Mouse (Mus musculus): ENCODE measurements around the gene Mef2a. TPM values are rescaled to one million over a fixed set of nuclear protein-coding genes. Genes with fewer than 3 reads are reported as not detected.

Gene Mef2a
- 59.1 and 69.7 TPM in 2 replicates for polyA plus RNA-seq (2012; rRNA removed)

GRCm38 (mm10) chr7:67372729-67373583 lies at the start of gene Mef2a:
Gene Mef2a, minus strand, starts transcription at chr7:67372858.
- under 1% methylated on average over 88 of the region's 89 CpGs for WGBS
- no peak for TF ChIP-seq CTCF (IDR thresholded peaks at IDR 0.05; ENCODE audit: borderline replicate concordance, insufficient read depth, low read depth, low read length)
- peak; percentile 64 for TF ChIP-seq POLR2A (IDR thresholded peaks at IDR 0.05; ENCODE audit: borderline replicate concordance, insufficient read depth, low read length)
- DNase-seq: peak; percentile 96 to 99
- Histone ChIP-seq H3K27ac (ENCODE audit: insufficient read depth, low read length) (peak within 1 kb of the TSS; percentile 100), H3K27me3 (ENCODE audit: control insufficient read depth, insufficient read depth, low read length) (no peaks in the 10 kb centered on the region), H3K4me1 (ENCODE audit: control insufficient read depth, insufficient read depth, low read length) (peaks cover 2% of the 10 kb centered on the region; the same call in 1 of the 2 replicates), H3K4me3 (replicated peaks; ENCODE audit: insufficient read depth, low read depth, low read length) (peak within 1 kb of the TSS; percentile 89)

DNA sequence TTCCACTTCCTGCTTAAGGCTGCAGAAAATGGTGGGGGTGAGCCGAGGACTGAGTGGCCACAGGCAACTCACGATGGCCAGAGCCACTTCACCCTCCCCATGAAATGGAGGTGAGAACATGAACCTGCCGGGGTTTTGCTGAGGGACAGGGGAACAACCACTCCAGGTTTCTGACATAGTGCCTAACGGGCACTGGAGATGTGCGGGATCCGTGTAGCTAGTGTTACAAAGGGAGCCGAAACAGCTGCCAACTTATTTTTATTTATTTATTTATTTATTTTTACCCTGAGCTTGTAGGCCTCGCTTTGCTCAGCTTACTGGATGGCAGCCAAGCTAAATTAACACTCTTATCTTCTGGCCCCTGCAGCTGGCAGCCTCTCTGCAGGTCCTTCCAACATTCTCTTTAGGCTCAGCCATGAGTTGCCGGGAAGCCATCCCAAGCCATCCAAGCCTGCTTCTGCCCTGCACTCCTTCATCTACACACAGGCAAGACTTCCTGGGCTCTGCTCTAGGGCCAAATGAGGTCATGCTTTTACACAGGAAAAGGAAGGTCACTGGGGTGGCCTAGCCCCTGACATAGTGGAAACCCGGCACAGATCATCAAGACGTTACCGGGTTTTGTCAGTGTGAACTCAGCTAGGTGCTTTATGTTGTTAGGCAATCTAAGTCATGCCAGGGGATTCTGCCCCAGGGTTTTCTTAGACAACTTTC lies 49.0 kb upstream of the Mef2a start:
- H3K27ac ChIP-seq (ENCODE audit: insufficient read depth, low read length): no peak overlapping the region
- H3K4me3 ChIP-seq (replicated peaks; ENCODE audit: insufficient read depth, low read depth, low read length): no peak overlapping the region
- 48% methylated on average over 12 of the region's 12 CpGs for WGBS
- DNase-seq: no peak
- H3K27me3 ChIP-seq (ENCODE audit: control insufficient read depth, insufficient read depth, low read length): no peaks in the 10 kb centered on the region
- H3K4me1 ChIP-seq (ENCODE audit: control insufficient read depth, insufficient read depth, low read length): peaks cover 10% of the 10 kb centered on the region
- no peak for TF ChIP-seq CTCF (IDR thresholded peaks at IDR 0.05; ENCODE audit: borderline replicate concordance, insufficient read depth, low read depth, low read length)
- no peak for TF ChIP-seq POLR2A (IDR thresholded peaks at IDR 0.05; ENCODE audit: borderline replicate concordance, insufficient read depth, low read length)

GRCm38 (mm10) chr7:67421088-67421475 lies 48.4 kb upstream of the Mef2a start:
- H3K4me3 ChIP-seq (replicated peaks; ENCODE audit: insufficient read depth, low read depth, low read length): no peak overlapping the region
- peaks cover 10% of the 10 kb centered on the region for H3K4me1 ChIP-seq (ENCODE audit: control insufficient read depth, insufficient read depth, low read length)
- no peaks in the 10 kb centered on the region for H3K27me3 ChIP-seq (ENCODE audit: control insufficient read depth, insufficient read depth, low read length)
- WGBS: 32% methylated on average over 3 of the region's 3 CpGs
- no peak overlapping the region for H3K27ac ChIP-seq (ENCODE audit: insufficient read depth, low read length)
- no peak for DNase-seq
- TF ChIP-seq CTCF (IDR thresholded peaks at IDR 0.05; ENCODE audit: borderline replicate concordance, insufficient read depth, low read depth, low read length): no peak
- no peak for TF ChIP-seq POLR2A (IDR thresholded peaks at IDR 0.05; ENCODE audit: borderline replicate concordance, insufficient read depth, low read length)

DNA sequence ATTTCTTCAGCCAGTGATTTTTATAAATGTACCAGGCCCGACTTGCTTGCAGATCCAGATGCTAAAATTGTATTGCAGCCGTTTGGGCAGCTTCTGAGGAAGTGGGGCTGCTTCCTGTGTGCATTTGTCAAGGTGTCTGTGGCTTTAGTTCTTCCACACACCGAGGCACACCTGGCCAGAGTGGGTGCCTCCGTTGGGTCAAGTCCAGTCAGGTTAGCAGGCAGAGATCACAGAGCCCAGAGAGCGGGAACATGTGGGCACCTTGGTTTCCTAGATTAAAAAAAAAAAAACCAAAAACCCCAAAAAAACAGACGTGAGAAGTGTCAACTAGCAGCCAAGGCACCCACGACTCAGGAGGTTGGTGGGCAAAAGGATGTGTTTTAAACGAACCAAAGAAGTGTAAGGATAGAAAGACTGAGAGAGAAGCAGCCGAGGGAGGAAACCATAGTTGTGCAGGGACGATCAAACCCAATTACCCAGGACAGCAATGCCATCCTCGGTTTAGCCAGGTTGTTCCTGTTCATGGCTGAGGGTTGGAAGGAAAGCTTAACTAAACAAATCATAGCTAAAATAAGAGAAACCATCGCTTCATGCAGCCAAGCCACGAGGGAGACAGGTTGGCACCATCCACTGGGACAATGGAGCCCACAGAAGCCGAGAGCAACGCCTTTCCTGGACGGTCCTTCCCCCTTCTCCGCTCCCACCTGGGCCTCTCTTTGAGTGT lies 47.1 kb upstream of the Mef2a start:
- DNase-seq: no peak
- H3K4me3 ChIP-seq (replicated peaks; ENCODE audit: insufficient read depth, low read depth, low read length): no peak overlapping the region
- peaks cover 10% of the 10 kb centered on the region for H3K4me1 ChIP-seq (ENCODE audit: control insufficient read depth, insufficient read depth, low read length)
- no peak overlapping the region for H3K27ac ChIP-seq (ENCODE audit: insufficient read depth, low read length)
- no peaks in the 10 kb centered on the region for H3K27me3 ChIP-seq (ENCODE audit: control insufficient read depth, insufficient read depth, low read length)
- no peak for TF ChIP-seq POLR2A (IDR thresholded peaks at IDR 0.05; ENCODE audit: borderline replicate concordance, insufficient read depth, low read length)
- TF ChIP-seq CTCF (IDR thresholded peaks at IDR 0.05; ENCODE audit: borderline replicate concordance, insufficient read depth, low read depth, low read length): no peak
- 92% methylated on average over 17 of the region's 17 CpGs for WGBS

DNA sequence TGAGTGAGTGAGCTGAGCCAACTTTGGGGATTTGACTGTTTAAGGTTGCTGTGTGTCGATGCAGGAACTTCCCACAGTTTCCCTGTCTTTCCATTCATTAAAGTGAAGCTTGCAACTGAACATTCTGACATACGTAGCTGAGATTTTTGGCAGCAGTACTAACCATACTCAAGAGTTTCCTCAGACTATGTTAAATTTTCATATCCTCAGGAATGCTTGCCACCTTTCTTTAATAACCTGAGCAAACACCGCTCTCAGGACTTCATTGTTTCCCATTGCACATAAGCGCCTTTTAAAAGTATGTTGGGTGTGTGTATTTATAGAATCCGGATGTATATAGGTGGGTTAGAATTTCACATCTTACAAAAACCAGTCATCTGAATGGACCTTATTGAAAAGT lies 45.5 kb upstream of the Mef2a start:
- H3K27me3 ChIP-seq (ENCODE audit: control insufficient read depth, insufficient read depth, low read length): no peaks in the 10 kb centered on the region
- WGBS: 97% methylated on average over 5 of the region's 5 CpGs
- no peak overlapping the region for H3K27ac ChIP-seq (ENCODE audit: insufficient read depth, low read length)
- TF ChIP-seq CTCF (IDR thresholded peaks at IDR 0.05; ENCODE audit: borderline replicate concordance, insufficient read depth, low read depth, low read length) (no peak), POLR2A (IDR thresholded peaks at IDR 0.05; ENCODE audit: borderline replicate concordance, insufficient read depth, low read length) (no peak)
- H3K4me1 ChIP-seq (ENCODE audit: control insufficient read depth, insufficient read depth, low read length): peaks cover 10% of the 10 kb centered on the region
- no peak overlapping the region for H3K4me3 ChIP-seq (replicated peaks; ENCODE audit: insufficient read depth, low read depth, low read length)
- no peak for DNase-seq

GRCm38 (mm10) chr7:67414766-67415165 lies 42.1 kb upstream of the Mef2a start:
- WGBS: 47% methylated on average over 8 of the region's 8 CpGs

GRCm38 (mm10) chr7:67412686-67413085 lies 40.0 kb upstream of the Mef2a start:
- no peak for DNase-seq
- WGBS: 77% methylated on average over 10 of the region's 10 CpGs
- TF ChIP-seq CTCF (IDR thresholded peaks at IDR 0.05; ENCODE audit: borderline replicate concordance, insufficient read depth, low read depth, low read length): no peak
- TF ChIP-seq POLR2A (IDR thresholded peaks at IDR 0.05; ENCODE audit: borderline replicate concordance, insufficient read depth, low read length): no peak
- Histone ChIP-seq H3K27ac (ENCODE audit: insufficient read depth, low read length) (no peak overlapping the region), H3K4me3 (replicated peaks; ENCODE audit: insufficient read depth, low read depth, low read length) (no peak overlapping the region), H3K4me1 (ENCODE audit: control insufficient read depth, insufficient read depth, low read length) (no peaks in the 10 kb centered on the region), H3K27me3 (ENCODE audit: control insufficient read depth, insufficient read depth, low read length) (no peaks in the 10 kb centered on the region)

More at GRCm38 (mm10) chr7:67414766-67415165, 42.1 kb upstream of the Mef2a start:
- Histone ChIP-seq H3K27me3 (ENCODE audit: control insufficient read depth, insufficient read depth, low read length) (no peaks in the 10 kb centered on the region), H3K4me1 (ENCODE audit: control insufficient read depth, insufficient read depth, low read length) (no peaks in the 10 kb centered on the region), H3K4me3 (replicated peaks; ENCODE audit: insufficient read depth, low read depth, low read length) (no peak overlapping the region), H3K27ac (ENCODE audit: insufficient read depth, low read length) (no peak overlapping the region)
- no peak for DNase-seq
- TF ChIP-seq POLR2A (IDR thresholded peaks at IDR 0.05; ENCODE audit: borderline replicate concordance, insufficient read depth, low read length) (no peak), CTCF (IDR thresholded peaks at IDR 0.05; ENCODE audit: borderline replicate concordance, insufficient read depth, low read depth, low read length) (no peak)
